Mouse (Mus musculus): ENCODE data around the gene Arr3.

- TF ChIP-seq CTCF (IDR thresholded peaks at IDR 0.05; ENCODE audit: control insufficient read depth, insufficient read depth, insufficient read length), result no peak
- no peak for TF ChIP-seq USF1 (IDR thresholded peaks at IDR 0.05; ENCODE audit: low read depth)
- no peak for TF ChIP-seq MAX (IDR thresholded peaks at IDR 0.05)
- no peak for TF ChIP-seq FOSL1 (IDR thresholded peaks at IDR 0.05; ENCODE audit: insufficient read depth, low read length, poor library complexity, severe bottlenecking)
- no peak for TF ChIP-seq CEBPB (IDR thresholded peaks at IDR 0.05; ENCODE audit: low read depth)
- TF ChIP-seq MYOD1 (IDR thresholded peaks at IDR 0.05; ENCODE audit: control insufficient read depth, insufficient read length, low read depth), result no peak
- no peak for TF ChIP-seq MYOG (IDR thresholded peaks at IDR 0.05; ENCODE audit: control insufficient read depth, extremely low read depth, insufficient read length)
Observed at GRCm38 (mm10) chrX:100571951-100572350, 33.3 kb upstream of the Arr3 start, which contains the start of gene Awat1.
